Mouse (Mus musculus) thymus, adult 2 months (tissue): ENCODE measurements around the gene Zfp704. TPM values are rescaled to one million over a fixed set of nuclear protein-coding genes. Genes with fewer than 3 reads are reported as not detected.
"Not testable (repeated sequence)": the region's sequence is repeated elsewhere in the genome, so short reads cannot be mapped to it uniquely, and the experiment has no call there.

Experiments
- DNase-seq: peaks from one replicate; pipeline ENCODE4 v3.0.0; 2021
- H3K27ac ChIP-seq: fragments of 200-500 bp; 2 replicates; pipeline ENCODE4 v1.5.1; 2012; ENCODE audit warnings: low read length, control low read depth; ENCODE audit not compliant: control insufficient read depth, insufficient read depth
- H3K27me3 ChIP-seq: fragments of 200-500 bp; 2 replicates; pipeline ENCODE4 v1.6.1; 2012; ENCODE audit warnings: mild to moderate bottlenecking, low read length, moderate library complexity, mixed read lengths; ENCODE audit not compliant: control insufficient read depth, insufficient read depth
- H3K36me3 ChIP-seq: fragments of 200-500 bp; 2 replicates; pipeline ENCODE4 v1.6.1; 2012; ENCODE audit warnings: mild to moderate bottlenecking, low read length, moderate library complexity; ENCODE audit not compliant: control insufficient read depth, insufficient read depth
- H3K4me1 ChIP-seq: fragments of 200-500 bp; replicated peaks from 2 replicates; pipeline ENCODE4 v1.6.1; 2012; ENCODE audit warnings: low read length; ENCODE audit not compliant: control insufficient read depth, insufficient read depth
- H3K4me3 ChIP-seq: fragments of 200-500 bp; 2 replicates; pipeline ENCODE4 v1.5.1; 2012; ENCODE audit warnings: mild to moderate bottlenecking, low read length, control low read depth, moderate library complexity; ENCODE audit not compliant: control insufficient read depth, insufficient read depth
- CTCF ChIP-seq: fragments of 200-500 bp; IDR thresholded peaks from 2 replicates; pipeline ENCODE4 v1.5.1; 2012; ENCODE audit warnings: mild to moderate bottlenecking, control low read depth, low read length, moderate library complexity, borderline replicate concordance; ENCODE audit not compliant: control insufficient read depth, poor library complexity, insufficient read depth; ENCODE audit errors: extremely low read depth
- POLR2A ChIP-seq: fragments of 200-500 bp; IDR thresholded peaks from 2 replicates; pipeline ENCODE4 v1.6.1; 2012; ENCODE audit warnings: mild to moderate bottlenecking, low read length, control low read depth, moderate library complexity; ENCODE audit not compliant: control insufficient read depth, poor library complexity, insufficient read depth; ENCODE audit errors: extremely low read depth
- WGBS: fragments of 180-500 bp; shearing (Covaris S2); methylation state at CpG from one replicate; pipeline ENCODE4 v1.1.7; 2018; 5-methylcytosine and 5-hydroxymethylcytosine counted together
- polyA plus RNA-seq: library from polyadenylated mRNA; depleted of rRNA; stranded (reverse); fragments of >200 nt; gene quantifications from 2 replicates; pipeline ENCODE4 v1.2.3, GENCODE M21; 2012

Gene Zfp704
- polyA plus RNA-seq, 1 experiment, result 7.4 TPM

- TF ChIP-seq POLR2A (no peak), CTCF (no peak)
- DNase-seq, result no peak
- Histone ChIP-seq H3K27me3 (no peaks in the 10 kb centered on the region), H3K4me1 (peaks cover 8% of the 10 kb centered on the region; the same call in 1 of the 2 replicates), H3K36me3 (no peaks in the 10 kb centered on the region), H3K4me3 (no peak overlapping the region), H3K27ac (no peak overlapping the region)
- 95% methylated on average over 8 of the region's 8 CpGs for WGBS
These were observed 35.6 kb downstream of the Zfp704 start for GRCm38 (mm10) chr3:9574305-9574704.

- Histone ChIP-seq H3K36me3 (no peaks in the 10 kb centered on the region), H3K4me3 (no peak overlapping the region), H3K27me3 (no peaks in the 10 kb centered on the region), H3K4me1 (peaks cover 12% of the 10 kb centered on the region), H3K27ac (no peak overlapping the region)
- no peak for DNase-seq
- TF ChIP-seq POLR2A, result no peak
- no peak for TF ChIP-seq CTCF
- WGBS, result 49% methylated on average over 6 of the region's 6 CpGs
These were observed 36.3 kb downstream of the Zfp704 start for GRCm38 (mm10) chr3:9573581-9573980.

GRCm38 (mm10) chr3:9572261-9572660 is 37.6 kb downstream of the Zfp704 start:
- 92% methylated on average over 8 of the region's 8 CpGs for WGBS
- H3K27me3 ChIP-seq, result no peaks in the 10 kb centered on the region
- TF ChIP-seq CTCF (no peak), POLR2A (no peak)
- no peak for DNase-seq
- H3K36me3 ChIP-seq, result no peaks in the 10 kb centered on the region
- H3K27ac ChIP-seq, result no peak overlapping the region
- peaks cover 24% of the 10 kb centered on the region for H3K4me1 ChIP-seq
- H3K4me3 ChIP-seq, result no peak overlapping the region

GRCm38 (mm10) chr3:9570782-9571181 is 39.1 kb downstream of the Zfp704 start:
- Histone ChIP-seq H3K27ac (no peak overlapping the region), H3K4me3 (no peak overlapping the region), H3K36me3 (no peaks in the 10 kb centered on the region), H3K27me3 (no peaks in the 10 kb centered on the region), H3K4me1 (peaks cover 27% of the 10 kb centered on the region)
- TF ChIP-seq POLR2A (no peak), CTCF (no peak)
- 81% methylated on average over 4 of the region's 4 CpGs for WGBS
- DNase-seq, result no peak

GRCm38 (mm10) chr3:9569706-9570105 is 40.2 kb downstream of the Zfp704 start:
- H3K27ac ChIP-seq, H3K36me3 ChIP-seq, DNase-seq, H3K4me3 ChIP-seq, H3K27me3 ChIP-seq: not testable (repeated sequence)
- 96% methylated on average over 4 of the region's 4 CpGs for WGBS
- H3K4me1 ChIP-seq, result peaks cover 25% of the 10 kb centered on the region

GRCm38 (mm10) chr3:9568565-9569228 is 41.2 kb downstream of the Zfp704 start:
- H3K4me3 ChIP-seq, result peak overlapping the region; percentile 32; the same call in 1 of the 2 replicates
- no peaks in the 10 kb centered on the region for H3K36me3 ChIP-seq
- no peak overlapping the region for H3K27ac ChIP-seq
- no peaks in the 10 kb centered on the region for H3K27me3 ChIP-seq
- peaks cover 19% of the 10 kb centered on the region for H3K4me1 ChIP-seq
- DNase-seq, result no peak
- WGBS, result 57% methylated on average over 10 of the region's 10 CpGs
- no peak for TF ChIP-seq POLR2A
- no peak for TF ChIP-seq CTCF

GRCm38 (mm10) chr3:9567948-9568347 is 41.9 kb downstream of the Zfp704 start:
- Histone ChIP-seq H3K4me3 (peak overlapping the region; percentile 32), H3K36me3 (no peaks in the 10 kb centered on the region), H3K4me1 (peaks cover 19% of the 10 kb centered on the region), H3K27ac (no peak overlapping the region), H3K27me3 (no peaks in the 10 kb centered on the region)
- no peak for TF ChIP-seq POLR2A
- TF ChIP-seq CTCF, result no peak
- WGBS, result 65% methylated on average over 8 of the region's 8 CpGs
- no peak for DNase-seq
